Mouse (Mus musculus): ENCODE measurements around the gene Snx15. TPM values are rescaled to one million over a fixed set of nuclear protein-coding genes. Genes with fewer than 3 reads are reported as not detected.

Snx15 gene
- polyA plus RNA-seq, 1 experiment from 2014 or later, result 33.1 TPM

Other genes with a start within 250 kb of the Snx15 start
- gene Tigd3, start 234.2 kb downstream of the Snx15 start, polyA plus RNA-seq (2015; fragmentation: Nextera tagmentation; extraction: Ambion mirVana), result 3.2 and 3.6 TPM in 2 replicates
- gene Dpf2, start 215.3 kb downstream of the Snx15 start, polyA plus RNA-seq (2015; fragmentation: Nextera tagmentation; extraction: Ambion mirVana), result 142 and 147 TPM in 2 replicates
- 12.0 and 14.1 TPM in 2 replicates for gene Cdc42ep2, start 203.5 kb downstream of the Snx15 start, polyA plus RNA-seq (2015; fragmentation: Nextera tagmentation; extraction: Ambion mirVana)
- gene Pola2, start 164.1 kb downstream of the Snx15 start, polyA plus RNA-seq (2015; fragmentation: Nextera tagmentation; extraction: Ambion mirVana), result 72.3 and 75.3 TPM in 2 replicates
- gene Slc22a20, start 142.2 kb downstream of the Snx15 start, polyA plus RNA-seq (2015; fragmentation: Nextera tagmentation; extraction: Ambion mirVana), result not detected in 2 replicates
- gene Capn1, start 112.4 kb downstream of the Snx15 start, polyA plus RNA-seq (2015; fragmentation: Nextera tagmentation; extraction: Ambion mirVana), result 8.8 and 11.6 TPM in 2 replicates
- gene Syvn1, start 81.7 kb downstream of the Snx15 start, polyA plus RNA-seq (2015; fragmentation: Nextera tagmentation; extraction: Ambion mirVana), result 24.3 and 25.8 TPM in 2 replicates
- gene Mrpl49, start 70.5 kb downstream of the Snx15 start, polyA plus RNA-seq (2015; fragmentation: Nextera tagmentation; extraction: Ambion mirVana), result 75.8 and 76.2 TPM in 2 replicates
- 709 and 773 TPM in 2 replicates for gene Fau, start 70.5 kb downstream of the Snx15 start, polyA plus RNA-seq (2015; fragmentation: Nextera tagmentation; extraction: Ambion mirVana)
- gene Znhit2, start 67.1 kb downstream of the Snx15 start, polyA plus RNA-seq (2015; fragmentation: Nextera tagmentation; extraction: Ambion mirVana), result 33.5 and 33.8 TPM in 2 replicates
- 10.4 and 13.9 TPM in 2 replicates for gene Tm7sf2, start 59.9 kb downstream of the Snx15 start, polyA plus RNA-seq (2015; fragmentation: Nextera tagmentation; extraction: Ambion mirVana)
- 71.6 and 77.5 TPM in 2 replicates for gene Vps51, start 51.1 kb downstream of the Snx15 start, polyA plus RNA-seq (2015; fragmentation: Nextera tagmentation; extraction: Ambion mirVana)
- not detected in 2 replicates for gene Tmem262, start 48.3 kb downstream of the Snx15 start, polyA plus RNA-seq (2015; fragmentation: Nextera tagmentation; extraction: Ambion mirVana)
- gene Gm28374, start 46.0 kb downstream of the Snx15 start, polyA plus RNA-seq (2015; fragmentation: Nextera tagmentation; extraction: Ambion mirVana), result 1.1 and 1.5 TPM in 2 replicates
- 74.0 and 78.4 TPM in 2 replicates for gene Zfpl1, start 43.3 kb downstream of the Snx15 start, polyA plus RNA-seq (2015; fragmentation: Nextera tagmentation; extraction: Ambion mirVana)
- gene Cdca5, start 43.3 kb downstream of the Snx15 start, polyA plus RNA-seq (2015; fragmentation: Nextera tagmentation; extraction: Ambion mirVana), result 47.2 and 48.1 TPM in 2 replicates
- gene AC131692.1, start 33.9 kb downstream of the Snx15 start, polyA plus RNA-seq (2015; fragmentation: Nextera tagmentation; extraction: Ambion mirVana), result 0.21 and 0.26 TPM in 2 replicates
- 0.34 and 0.41 TPM in 2 replicates for gene Naaladl1, start 22.5 kb downstream of the Snx15 start, polyA plus RNA-seq (2015; fragmentation: Nextera tagmentation; extraction: Ambion mirVana)
- gene Sac3d1, start 9.7 kb downstream of the Snx15 start, polyA plus RNA-seq (2015; fragmentation: Nextera tagmentation; extraction: Ambion mirVana), result 48.6 and 49.8 TPM in 2 replicates
- gene Batf2, start 12.7 kb upstream of the Snx15 start, polyA plus RNA-seq (2015; fragmentation: Nextera tagmentation; extraction: Ambion mirVana), result 0.42 and 0.56 TPM in 2 replicates
- gene Arl2, start 13.2 kb upstream of the Snx15 start, polyA plus RNA-seq (2015; fragmentation: Nextera tagmentation; extraction: Ambion mirVana), result 96.9 and 106 TPM in 2 replicates
- gene Majin, start 56.1 kb upstream of the Snx15 start, polyA plus RNA-seq (2015; fragmentation: Nextera tagmentation; extraction: Ambion mirVana), result not detected in 2 replicates
- 0.48 TPM in 1 of 2 replicates, not detected in the other for gene Gpha2, start 98.1 kb upstream of the Snx15 start, polyA plus RNA-seq (2015; fragmentation: Nextera tagmentation; extraction: Ambion mirVana)
- 17.1 and 19.2 TPM in 2 replicates for gene Ppp2r5b, start 107.6 kb upstream of the Snx15 start, polyA plus RNA-seq (2015; fragmentation: Nextera tagmentation; extraction: Ambion mirVana)
- 8.9 and 9.3 TPM in 2 replicates for gene Atg2a, start 113.4 kb upstream of the Snx15 start, polyA plus RNA-seq (2015; fragmentation: Nextera tagmentation; extraction: Ambion mirVana)
- 66.7 and 76.1 TPM in 2 replicates for gene Ehd1, start 148.4 kb upstream of the Snx15 start, polyA plus RNA-seq (2015; fragmentation: Nextera tagmentation; extraction: Ambion mirVana)
- 0.77 and 0.92 TPM in 2 replicates for gene Cdc42bpg, start 178.2 kb upstream of the Snx15 start, polyA plus RNA-seq (2015; fragmentation: Nextera tagmentation; extraction: Ambion mirVana)
- gene Men1, start 206.7 kb upstream of the Snx15 start, polyA plus RNA-seq (2015; fragmentation: Nextera tagmentation; extraction: Ambion mirVana), result 82.6 and 85.7 TPM in 2 replicates
- 19.2 and 22.9 TPM in 2 replicates for gene Map4k2, start 212.8 kb upstream of the Snx15 start, polyA plus RNA-seq (2015; fragmentation: Nextera tagmentation; extraction: Ambion mirVana)
- gene Sf1, start 235.4 kb upstream of the Snx15 start, polyA plus RNA-seq (2015; fragmentation: Nextera tagmentation; extraction: Ambion mirVana), result 133 and 136 TPM in 2 replicates